In the genomic region with DNA sequence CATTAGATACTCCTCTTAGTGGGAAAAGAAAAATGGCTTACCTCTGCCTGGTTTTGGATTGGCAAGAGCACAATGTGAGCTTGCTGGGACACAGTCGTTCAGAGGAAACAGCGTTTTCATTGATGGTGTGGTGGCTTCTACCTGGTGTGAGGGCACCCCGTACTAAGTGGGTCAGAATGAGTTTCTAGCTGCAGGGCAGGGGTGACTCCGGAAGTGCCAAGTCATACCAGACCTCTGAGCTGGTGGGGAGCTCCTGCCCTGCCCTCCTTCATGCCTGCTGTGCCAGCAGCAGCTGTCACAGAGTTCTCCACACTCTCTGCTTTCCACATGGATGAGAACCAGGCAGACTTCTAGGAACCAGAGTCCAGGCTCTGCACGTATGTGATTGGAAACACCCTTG, we compare ENCODE assay signal across 16 mouse cellular contexts.
A peak's percentile ranks its signal among the peaks of the same experiment; 100 is the strongest.
DNase-seq lines count a peak whose midpoint lies in the region; ATAC-seq lines count a peak whose summit lies in the region.
"Had no signal": no experiment of that assay in that cellular context is flagged by ENCODE, and none has a peak within 500 bp of the region (broad histone marks: within the 10 kb centered on the region; RNA-seq: fewer than 3 reads in every experiment).

No protein-coding gene starts in this region.

- 64% methylated on average over 5 of the region's 5 CpGs for WGBS in hindbrain, embryonic 16.5 days
- 76% methylated on average over 5 of the region's 5 CpGs for WGBS in hindbrain, embryonic 10.5 days

- no peaks in the 10 kb centered on the region for H3K36me3 ChIP-seq in hindbrain, embryonic 16.5 days (ENCODE audit: control insufficient read depth, insufficient read depth, low read length)
- no peaks in the 10 kb centered on the region for H3K36me3 ChIP-seq in hindbrain, embryonic 10.5 days
- H3K36me3 ChIP-seq: embryonic facial prominence, embryonic 13.5 days; forebrain, embryonic 10.5 days; hindbrain, embryonic 15.5 days had no signal

- no peak for DNase-seq in hindbrain, embryonic 10.5 days (ENCODE audit: low spot score)
- DNase-seq in 3134 (ENCODE audit: extremely low read depth, insufficient read length, low spot score): peak; percentile 51
- peak; percentile 29 for DNase-seq in Muller cell, postnatal 12 days (ENCODE audit: inconsistent ontology term)
- peak; percentile 3 for DNase-seq in kidney, postnatal 14 days
- no peak for DNase-seq in heart, adult 9 months (ENCODE audit: low spot score in 2 of 2)
- DNase-seq in adrenal gland, adult 2 months: no peak
- DNase-seq in testis, postnatal 10 days (ENCODE audit: low spot score): no peak
- DNase-seq: cerebellum, adult 18-20 months; heart, adult 2 months; lung, embryonic 14.5 days; right cerebral cortex, postnatal 14 days had no signal

- H3K27me3 ChIP-seq in hindbrain, embryonic 16.5 days (replicated peaks; ENCODE audit: control insufficient read depth, insufficient read depth, low read length): no peaks in the 10 kb centered on the region
- no peaks in the 10 kb centered on the region for H3K27me3 ChIP-seq in hindbrain, embryonic 10.5 days (ENCODE audit: insufficient read depth, poor library complexity, severe bottlenecking)
- H3K27me3 ChIP-seq: embryonic facial prominence, embryonic 13.5 days; hindbrain, embryonic 15.5 days had no signal

- no peak overlapping the region for H3K9ac ChIP-seq in hindbrain, embryonic 16.5 days (ENCODE audit: low read depth, low read length)
- H3K9ac ChIP-seq: embryonic facial prominence, embryonic 13.5 days; hindbrain, embryonic 15.5 days; lung, embryonic 14.5 days had no signal

- H3K27ac ChIP-seq in hindbrain, embryonic 16.5 days (ENCODE audit: low read depth, low read length): no peak overlapping the region
- H3K27ac ChIP-seq in hindbrain, embryonic 10.5 days: no peak overlapping the region
- H3K27ac ChIP-seq: embryonic facial prominence, embryonic 13.5 days; forebrain, embryonic 10.5 days; heart, adult 2 months; hindbrain, embryonic 15.5 days had no signal

- no peak overlapping the region for H3K4me3 ChIP-seq in hindbrain, embryonic 16.5 days (ENCODE audit: low read length)
- H3K4me3 ChIP-seq in hindbrain, embryonic 10.5 days: no peak overlapping the region
- H3K4me3 ChIP-seq: embryonic facial prominence, embryonic 13.5 days; forebrain, embryonic 10.5 days; heart, adult 2 months; hindbrain, embryonic 15.5 days had no signal

- H3K9me3 ChIP-seq in hindbrain, embryonic 16.5 days (ENCODE audit: control insufficient read depth, low read length): no peaks in the 10 kb centered on the region
- no peaks in the 10 kb centered on the region for H3K9me3 ChIP-seq in hindbrain, embryonic 10.5 days
- H3K9me3 ChIP-seq: embryonic facial prominence, embryonic 13.5 days; forebrain, embryonic 10.5 days; hindbrain, embryonic 15.5 days had no signal

- H3K4me1 ChIP-seq in hindbrain, embryonic 16.5 days (ENCODE audit: control insufficient read depth, insufficient read depth, low read depth, low read length): no peaks in the 10 kb centered on the region
- no peaks in the 10 kb centered on the region for H3K4me1 ChIP-seq in hindbrain, embryonic 10.5 days (replicated peaks)
- H3K4me1 ChIP-seq: embryonic facial prominence, embryonic 13.5 days; forebrain, embryonic 10.5 days; hindbrain, embryonic 15.5 days had no signal

- ATAC-seq in hindbrain, embryonic 16.5 days: peak; percentile 34; the same call in 1 of the 2 replicates
- ATAC-seq: midbrain, embryonic 16.5 days had no signal

- no peak overlapping the region for H3K4me2 ChIP-seq in hindbrain, embryonic 16.5 days (ENCODE audit: low read length)
- H3K4me2 ChIP-seq: embryonic facial prominence, embryonic 13.5 days; hindbrain, embryonic 15.5 days; lung, embryonic 14.5 days had no signal

Comparison
In these comparisons a context has a peak if more than half of its experiments do, and no peak if none do; other contexts are left out.
1. DNase-seq: peak in 3134 (single experiment), Muller cell, postnatal 12 days (single experiment) and kidney, postnatal 14 days (single experiment); none in hindbrain, embryonic 10.5 days (single experiment), heart, adult 9 months (0 of 2), adrenal gland, adult 2 months (single experiment) and testis, postnatal 10 days (single experiment).